Mouse (Mus musculus) testis, adult 2 months (tissue): ENCODE data around the gene Gm6993.

Experiments used
- CTCF ChIP-seq: fragments of 200-500 bp; IDR thresholded peaks from 2 replicates; pipeline ENCODE4 v1.5.1; 2012; ENCODE audit warnings: low read depth, mild to moderate bottlenecking, inconsistent platforms, low read length, moderate library complexity; ENCODE audit not compliant: control insufficient read depth, insufficient read depth, insufficient replicate concordance
- POLR2A ChIP-seq: fragments of 200-500 bp; IDR thresholded peaks from 2 replicates; pipeline ENCODE4 v1.6.1; 2012; ENCODE audit warnings: low read depth, mild to moderate bottlenecking, inconsistent platforms, low read length, moderate library complexity; ENCODE audit not compliant: control insufficient read depth

DNA sequence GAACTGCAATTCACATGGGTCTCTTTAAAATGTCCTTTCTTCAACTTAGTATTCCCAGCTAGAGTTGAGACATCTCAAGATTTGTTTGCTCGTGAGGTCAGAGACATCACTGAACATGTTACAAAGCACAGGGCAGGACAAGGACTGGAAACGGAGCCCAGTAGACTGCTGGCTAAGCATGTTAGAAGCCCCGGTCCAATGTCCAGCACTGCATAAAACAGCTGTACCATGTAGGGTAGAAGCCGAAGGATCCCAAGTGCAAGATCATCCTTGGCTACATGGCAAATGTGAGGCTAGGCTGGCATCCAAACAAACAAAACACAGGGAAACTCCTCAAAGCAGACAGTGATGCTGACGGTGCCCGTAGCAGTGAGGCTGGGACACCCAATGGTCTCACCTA is 5.6 kb upstream of the Gm6993 start:
- no peak for TF ChIP-seq CTCF
- TF ChIP-seq POLR2A, result no peak
